8 mouse cellular contexts compared by ENCODE assay signal in the genomic region with DNA sequence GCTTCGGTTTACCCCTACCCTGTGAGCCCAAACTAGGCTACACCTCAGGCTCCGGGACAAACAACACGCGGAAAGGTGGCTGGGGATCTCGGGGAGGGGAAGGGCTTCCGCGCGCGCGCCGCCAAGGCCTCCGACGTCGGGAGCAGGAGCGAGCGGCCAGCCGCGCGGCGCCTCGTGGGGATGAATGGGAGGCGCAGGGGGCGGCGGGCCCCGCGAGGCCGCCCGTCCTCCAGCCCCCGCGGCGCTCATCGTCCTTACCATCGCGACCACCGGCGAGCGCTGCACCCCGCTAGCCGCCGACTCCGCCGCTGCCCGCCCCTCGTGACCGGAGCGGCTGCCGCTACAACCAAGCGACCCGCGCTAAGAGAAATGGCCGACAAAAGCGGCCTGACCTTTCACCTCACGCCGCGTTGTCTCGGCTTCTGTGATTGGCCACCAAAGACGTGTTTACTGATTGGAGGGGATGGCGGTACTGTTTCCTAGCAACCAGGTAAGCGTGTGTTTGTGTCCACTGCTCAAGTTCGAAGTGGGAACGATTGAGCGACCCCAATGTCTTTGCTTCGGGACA. TPM values are rescaled to one million over a fixed set of nuclear protein-coding genes. Genes with fewer than 3 reads are reported as not detected.
DNase-seq lines count a peak whose midpoint lies in the region; ATAC-seq and TF ChIP-seq lines count a peak whose summit lies in the region.

A gene (minus strand): TSS at position 426 of the 568 bp plus-strand sequence.

- H3K36me3 ChIP-seq in C2C12 (ENCODE audit: control insufficient read depth, insufficient read depth) (peaks cover 30% of the 10 kb centered on the region), myocyte (ENCODE audit: control insufficient read depth, insufficient read depth) (peaks cover 29% of the 10 kb centered on the region)
- H3K36me3 ChIP-seq in erythroblast, embryonic 14.5 days (ENCODE audit: control insufficient read depth), result peaks cover 33% of the 10 kb centered on the region
- H3K36me3 ChIP-seq in heart, embryonic 11.5 days (ENCODE audit: control insufficient read depth, insufficient read depth, low read length), result no peaks in the 10 kb centered on the region
- peaks cover 12% of the 10 kb centered on the region for H3K36me3 ChIP-seq in kidney, embryonic 16.5 days (ENCODE audit: insufficient read depth, low read length)
- H3K36me3 ChIP-seq in liver, adult 2 months (ENCODE audit: control insufficient read depth, insufficient read depth, low read length), result peaks cover 8% of the 10 kb centered on the region
- H3K36me3 ChIP-seq in splenic B cell, adult 2 months (ENCODE audit: control insufficient read depth, insufficient read depth, low read length, poor library complexity, severe bottlenecking), result peaks cover 2% of the 10 kb centered on the region; the same call in 1 of the 2 replicates

- no peaks in the 10 kb centered on the region for H3K27me3 ChIP-seq in C2C12 (ENCODE audit: control insufficient read depth, insufficient read depth, insufficient read length)
- no peaks in the 10 kb centered on the region for H3K27me3 ChIP-seq in erythroblast, embryonic 14.5 days (ENCODE audit: control insufficient read depth)
- H3K27me3 ChIP-seq in heart, embryonic 11.5 days (ENCODE audit: control insufficient read depth, insufficient read depth, low read length), result no peaks in the 10 kb centered on the region
- H3K27me3 ChIP-seq in kidney, embryonic 16.5 days (ENCODE audit: insufficient read depth, low read length), result no peaks in the 10 kb centered on the region
- H3K27me3 ChIP-seq in liver, adult 2 months (ENCODE audit: control insufficient read depth, insufficient read depth, low read length), result no peaks in the 10 kb centered on the region
- no peaks in the 10 kb centered on the region for H3K27me3 ChIP-seq in myocyte (ENCODE audit: control insufficient read depth, insufficient read depth, insufficient read length)
- H3K27me3 ChIP-seq in splenic B cell, adult 2 months (ENCODE audit: control insufficient read depth, insufficient read depth, low read length, poor library complexity, severe bottlenecking), result no peaks in the 10 kb centered on the region

- H3K4me3 ChIP-seq in C2C12 (ENCODE audit: insufficient read depth, poor library complexity, severe bottlenecking) (peak within 1 kb of the TSS; percentile 72), myocyte (peak within 1 kb of the TSS; percentile 61)
- H3K4me3 ChIP-seq in erythroblast, embryonic 14.5 days (replicated peaks), result peak within 1 kb of the TSS; percentile 94
- H3K4me3 ChIP-seq in heart, embryonic 11.5 days (ENCODE audit: low read depth, low read length), result peak within 1 kb of the TSS; percentile 68
- peak within 1 kb of the TSS; percentile 86 for H3K4me3 ChIP-seq in kidney, embryonic 16.5 days (ENCODE audit: low read length)
- peak within 1 kb of the TSS; percentile 80 for H3K4me3 ChIP-seq in liver, adult 2 months (ENCODE audit: insufficient read depth, low read depth, low read length)

- TF ChIP-seq POLR2A in brain, embryonic 14.5 days (IDR thresholded peaks at IDR 0.05; ENCODE audit: borderline replicate concordance, extremely low read depth, insufficient read depth, insufficient read length, poor library complexity, severe bottlenecking), result peak; percentile 57
- TF ChIP-seq POLR2A in liver, adult 2 months (IDR thresholded peaks at IDR 0.05; ENCODE audit: extremely low read depth, insufficient read depth, low read length), result peak; percentile 31; the same call in 1 of the 2 replicates
- peak; percentile 54 for TF ChIP-seq POLR2A in myocyte (IDR thresholded peaks at IDR 0.05; ENCODE audit: insufficient read length, low read depth)

- peak; percentile 91 for ATAC-seq in heart, embryonic 11.5 days (replicated peaks; ENCODE audit: insufficient number of reproducible peaks, low FRiP score, low TSS enrichment)
- peak; percentile 93 for ATAC-seq in kidney, embryonic 16.5 days (ENCODE audit: low FRiP score, low TSS enrichment)

- H3K79me2 ChIP-seq in C2C12 (ENCODE audit: control insufficient read depth, insufficient read depth), result peaks cover 51% of the 10 kb centered on the region
- peaks cover 8% of the 10 kb centered on the region for H3K79me2 ChIP-seq in liver, adult 2 months (ENCODE audit: control insufficient read depth, insufficient read depth, low read length)
- peaks cover 33% of the 10 kb centered on the region for H3K79me2 ChIP-seq in myocyte (ENCODE audit: control insufficient read depth, insufficient read depth)

- peak within 1 kb of the TSS; percentile 77 for H3K4me2 ChIP-seq in heart, embryonic 11.5 days
- H3K4me2 ChIP-seq in kidney, embryonic 16.5 days (replicated peaks; ENCODE audit: low read depth, low read length), result peak within 1 kb of the TSS; percentile 81
- peak within 1 kb of the TSS; percentile 97 for H3K4me2 ChIP-seq in myocyte (ENCODE audit: low read depth)

- peaks cover 27% of the 10 kb centered on the region for H3K4me1 ChIP-seq in erythroblast, embryonic 14.5 days (ENCODE audit: control insufficient read depth)
- peaks cover 7% of the 10 kb centered on the region for H3K4me1 ChIP-seq in heart, embryonic 11.5 days (ENCODE audit: control insufficient read depth, insufficient read depth, low read length)
- peaks cover 17% of the 10 kb centered on the region for H3K4me1 ChIP-seq in kidney, embryonic 16.5 days (ENCODE audit: insufficient read depth, low read length)
- peaks cover 7% of the 10 kb centered on the region; the same call in 1 of the 2 replicates for H3K4me1 ChIP-seq in liver, adult 2 months (ENCODE audit: control insufficient read depth, insufficient read depth, low read length)

- peaks cover 41% of the 10 kb centered on the region for H3K79me3 ChIP-seq in C2C12 (ENCODE audit: low read depth)

- peak; percentile 98 for DNase-seq in brain, embryonic 14.5 days (ENCODE audit: low read depth)
- DNase-seq in liver, adult 2 months (ENCODE audit: extremely low read depth, low read depth, low spot score), result peak; percentile 87
- peak; percentile 96 for DNase-seq in splenic B cell, adult 2 months (ENCODE audit: low read depth, low spot score)

- under 1% methylated on average over 61 of the region's 63 CpGs for WGBS in heart, embryonic 11.5 days (ENCODE audit: insufficient replicate concordance)
- under 1% methylated on average over 62 of the region's 63 CpGs for WGBS in kidney, embryonic 16.5 days
- under 1% methylated on average over 61 of the region's 63 CpGs for WGBS in liver, adult 2 months

- H3ac ChIP-seq in C2C12 (ENCODE audit: control insufficient read depth, insufficient read length, low read depth) (peak within 1 kb of the TSS; percentile 89), myocyte (ENCODE audit: control insufficient read depth, insufficient read length) (peak within 1 kb of the TSS; percentile 96)

- peak within 1 kb of the TSS; percentile 41 for H3K27ac ChIP-seq in heart, embryonic 11.5 days (ENCODE audit: low read depth, low read length)
- peak within 1 kb of the TSS; percentile 68 for H3K27ac ChIP-seq in kidney, embryonic 16.5 days (ENCODE audit: low read length)
- peak within 1 kb of the TSS; percentile 64 for H3K27ac ChIP-seq in liver, adult 2 months (replicated peaks; ENCODE audit: insufficient read depth, low read depth, low read length)

- no peaks in the 10 kb centered on the region for H3K9me3 ChIP-seq in erythroblast, embryonic 14.5 days (ENCODE audit: control insufficient read depth, low read length)
- H3K9me3 ChIP-seq in heart, embryonic 11.5 days (replicated peaks; ENCODE audit: control insufficient read depth, low read length), result no peaks in the 10 kb centered on the region
- no peaks in the 10 kb centered on the region for H3K9me3 ChIP-seq in kidney, embryonic 16.5 days (ENCODE audit: low read length)

- no peak for TF ChIP-seq CTCF in C2C12 (IDR thresholded peaks at IDR 0.05; ENCODE audit: control insufficient read depth, insufficient read depth, insufficient read length)
- TF ChIP-seq CTCF in brain, embryonic 14.5 days (IDR thresholded peaks at IDR 0.05; ENCODE audit: borderline replicate concordance, extremely low read depth, insufficient read depth, insufficient read length), result no peak
- no peak for TF ChIP-seq CTCF in liver, adult 2 months (IDR thresholded peaks at IDR 0.05; ENCODE audit: low read depth, low read length)

- peak within 1 kb of the TSS; percentile 78 for H3K9ac ChIP-seq in heart, embryonic 11.5 days (ENCODE audit: low read depth, low read length)
- H3K9ac ChIP-seq in kidney, embryonic 16.5 days (replicated peaks; ENCODE audit: low read length), result peak within 1 kb of the TSS; percentile 93
- peak within 1 kb of the TSS; percentile 80 for H3K9ac ChIP-seq in liver, adult 2 months (ENCODE audit: low read depth, low read length)

TF ChIP-seq in C2C12, 6 proteins besides CTCF, POLR2A, EP300 and RAD21:
- no peak for TF ChIP-seq FOSL1 (IDR thresholded peaks at IDR 0.05; ENCODE audit: insufficient read depth, low read length, poor library complexity, severe bottlenecking)
- no peak for TF ChIP-seq MAX (IDR thresholded peaks at IDR 0.05)
- no peak for TF ChIP-seq MYOD1 (IDR thresholded peaks at IDR 0.05; ENCODE audit: control insufficient read depth, insufficient read length, low read depth)
- no peak for TF ChIP-seq MYOG (IDR thresholded peaks at IDR 0.05; ENCODE audit: control insufficient read depth, extremely low read depth, insufficient read length)
- TF ChIP-seq USF1 (IDR thresholded peaks at IDR 0.05; ENCODE audit: low read depth), result no peak
- TF ChIP-seq CEBPB (IDR thresholded peaks at IDR 0.05; ENCODE audit: low read depth), result no peak

TF ChIP-seq in myocyte, 11 proteins besides CTCF, POLR2A, EP300 and RAD21 (continues in another document):
- no peak for TF ChIP-seq MYOD1 (IDR thresholded peaks at IDR 0.05; ENCODE audit: control insufficient read depth in 1 of 3, insufficient read length in 2 of 3, low read depth in 2 of 3)
- TF ChIP-seq TCF3 (IDR thresholded peaks at IDR 0.05; ENCODE audit: insufficient read length, low read depth), result no peak
- no peak for TF ChIP-seq USF1 (IDR thresholded peaks at IDR 0.05; ENCODE audit: low read depth)
- TF ChIP-seq REST (IDR thresholded peaks at IDR 0.05; ENCODE audit: insufficient read depth, insufficient read length), result no peak
- no peak for TF ChIP-seq SRF (IDR thresholded peaks at IDR 0.05; ENCODE audit: control insufficient read depth, insufficient read length, low read depth)
- no peak for TF ChIP-seq MAX (IDR thresholded peaks at IDR 0.05; ENCODE audit: low read depth)
- TF ChIP-seq E2F4 (IDR thresholded peaks at IDR 0.05; ENCODE audit: insufficient read depth), result no peak
- TF ChIP-seq TCF12 (IDR thresholded peaks at IDR 0.05; ENCODE audit: insufficient read depth, poor library complexity, severe bottlenecking), result no peak
- no peak for TF ChIP-seq POLR2AphosphoS2 (IDR thresholded peaks at IDR 0.05; ENCODE audit: insufficient read length, low read depth)

RNA-seq across cellular contexts. Expression of the gene that starts here (rescaled TPM):
- polyA plus RNA-seq in C2C12 (2012; fragmentation: generic; extraction: Trizol) (258 TPM), myocyte (2012; fragmentation: generic; extraction: Trizol) (156 TPM)
- polyA plus RNA-seq in brain, embryonic 14.5 days (2012; rRNA removed), result 98.9 and 145 TPM in 2 replicates
- 9.7 and 11.9 TPM in 2 replicates for polyA plus RNA-seq in erythroblast, embryonic 14.5 days (2012)
- 92.0 and 98.2 TPM in 2 replicates for polyA plus RNA-seq in heart, embryonic 11.5 days (2014; fragmentation: Nextera tagmentation; extraction: Ambion mirVana)
- 114 and 128 TPM in 2 replicates for polyA plus RNA-seq in kidney, embryonic 16.5 days (2015; fragmentation: Nextera tagmentation; extraction: Ambion mirVana)
- 13.5 and 14.5 TPM in 2 replicates for total RNA-seq in liver, adult 2 months (2014; rRNA removed)
- 13.7 and 15.1 TPM in 2 replicates for polyA plus RNA-seq in liver, adult 2 months (2012; rRNA removed)

Comparison
In these comparisons a context has a peak if more than half of its experiments do, and no peak if none do; other contexts are left out.
1. Peak in every context shown above with its lines: DNase-seq, ATAC-seq, H3K4me3 ChIP-seq and H3K27ac ChIP-seq.